Mouse (Mus musculus) heart, postnatal 0 days (tissue): Measurements from ENCODE around the gene Nacc2.

ENCODE experiments used
- CTCF ChIP-seq: IDR thresholded peaks from 2 replicates; pipeline ENCODE4 v1.5.1; 2016; ENCODE audit warnings: antibody characterized with exemption, control low read depth, low read depth
- EP300 ChIP-seq: IDR thresholded peaks from 2 replicates; pipeline ENCODE4 v1.6.1; 2016; ENCODE audit warnings: antibody characterized with exemption, low read depth

DNA sequence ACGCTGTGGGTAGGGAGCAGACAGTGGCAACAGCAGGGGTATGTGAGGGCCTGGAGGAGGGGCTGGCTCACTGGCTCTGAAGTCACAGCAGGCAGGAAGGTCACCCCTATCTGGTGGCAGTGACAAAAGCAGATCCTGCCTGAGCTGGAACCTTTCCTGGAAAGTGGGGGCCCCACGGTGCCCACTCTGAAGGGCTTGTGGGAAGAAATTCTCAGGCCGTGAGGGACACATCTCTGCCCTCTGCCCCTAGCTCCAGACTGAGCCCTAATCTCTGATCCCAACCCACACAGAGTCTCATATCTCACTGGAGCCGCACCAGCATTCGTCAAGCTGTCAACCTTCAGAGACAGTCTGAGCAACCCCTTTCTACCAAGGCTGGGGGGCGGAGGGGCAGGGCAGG lies 85.6 kb downstream of the Nacc2 start:
- TF ChIP-seq CTCF (no peak), EP300 (no peak)
